Mouse (Mus musculus): ENCODE measurements at regions not wholly inside any gene's neighbourhood (a gene's known extent, or its start where the extent isn't known, plus 50 kb on each side); places are given as distances from the start of the nearest gene placed in this dataset.

- TF ChIP-seq CTCF (conservative IDR thresholded peaks at IDR 0.05; ENCODE audit: low read length): no peak
- no peak for TF ChIP-seq POU5F1 (IDR thresholded peaks at IDR 0.05; ENCODE audit: borderline replicate concordance, low read length)
- TF ChIP-seq NANOG (IDR thresholded peaks at IDR 0.05; ENCODE audit: borderline replicate concordance, low read length): no peak
Observed at GRCm38 (mm10) chr7:110717104-110717503, 50.9 kb upstream of the Ampd3 start.
